Mouse (Mus musculus) testis, postnatal 14 days (tissue): ENCODE data around the gene Xrra1.

Experiments
- DNase-seq: peaks from one replicate; pipeline ENCODE4 v3.0.0; 2021; ENCODE audit warnings: low spot score

The Xrra1 gene

DNA sequence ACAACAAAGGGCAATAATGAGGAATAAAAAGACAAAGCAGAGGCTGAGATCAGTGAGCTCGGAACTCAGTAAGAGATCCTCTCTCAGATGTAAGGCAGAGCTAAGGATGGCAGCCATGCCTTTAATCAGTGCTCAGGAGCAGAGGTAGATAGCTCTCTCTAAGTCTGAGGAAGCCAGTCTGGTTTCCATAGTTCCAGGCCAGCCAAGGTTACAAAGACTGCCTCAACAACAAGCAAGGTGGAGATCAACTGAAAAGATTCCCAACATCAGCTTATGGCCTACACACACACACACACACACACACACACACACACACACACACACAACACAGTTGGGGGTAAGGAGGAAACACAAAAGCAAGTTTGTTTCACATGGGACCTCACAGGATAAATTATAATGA lies 7.8 kb upstream of the Xrra1 start:
- DNase-seq, result no peak

DNA sequence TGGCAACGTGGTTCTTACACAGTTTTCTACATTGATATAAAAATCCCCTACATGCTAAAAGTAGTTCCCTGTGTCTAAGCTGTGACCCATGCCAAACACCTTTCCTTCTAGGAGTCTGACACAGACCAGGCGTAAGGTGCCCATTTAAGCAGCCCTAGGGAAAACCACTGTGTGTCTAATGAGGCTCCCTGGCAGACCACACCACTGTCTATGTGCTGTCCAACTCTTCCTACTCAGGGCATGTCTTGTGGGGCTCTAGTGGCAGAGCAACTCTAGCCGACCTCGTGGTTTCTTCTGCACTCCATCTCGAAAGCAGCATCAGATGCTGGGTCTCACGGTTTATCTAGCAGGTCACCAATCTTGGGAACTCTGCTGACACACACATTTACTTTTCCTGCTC lies 7.3 kb upstream of the Xrra1 start:
- DNase-seq, result no peak

DNA sequence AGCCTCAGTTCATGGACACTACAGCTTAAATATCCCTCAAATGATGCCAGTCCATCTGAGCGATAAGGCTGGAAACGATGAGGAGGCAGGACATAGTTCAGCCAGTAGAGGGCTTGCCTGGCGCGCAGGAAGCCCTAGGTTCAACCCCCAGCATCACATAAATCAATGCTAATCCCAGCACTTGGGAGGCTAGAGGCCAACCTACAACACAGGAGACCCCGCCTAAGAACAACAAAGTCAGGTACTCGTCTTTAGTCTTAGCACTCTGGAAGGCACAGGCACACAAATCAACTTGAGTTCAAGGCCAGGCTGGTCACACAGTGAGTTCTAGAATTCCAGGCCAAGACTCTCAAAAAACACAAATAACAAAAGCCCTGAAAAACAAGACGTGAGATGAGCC lies 5.6 kb upstream of the Xrra1 start:
- no peak for DNase-seq

DNA sequence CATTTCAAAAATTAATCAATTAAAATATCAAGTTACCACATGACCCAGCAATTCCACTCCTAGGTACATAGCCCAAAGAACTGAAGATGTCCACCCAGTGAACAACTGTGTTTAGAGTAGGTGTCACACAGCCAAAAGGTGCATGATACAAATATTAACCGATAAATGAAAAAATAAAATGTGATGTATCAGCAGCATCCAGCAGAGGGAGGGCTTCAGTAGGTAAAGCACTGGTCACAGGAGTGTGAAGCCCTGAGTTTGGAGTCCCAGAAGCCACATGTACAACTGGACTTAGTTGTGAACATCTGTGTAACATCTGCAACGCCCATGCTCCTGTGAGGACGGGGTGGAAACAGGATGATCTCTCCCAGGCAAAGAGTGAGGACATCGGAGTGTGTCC lies 4.6 kb upstream of the Xrra1 start:
- DNase-seq, result no peak

DNA sequence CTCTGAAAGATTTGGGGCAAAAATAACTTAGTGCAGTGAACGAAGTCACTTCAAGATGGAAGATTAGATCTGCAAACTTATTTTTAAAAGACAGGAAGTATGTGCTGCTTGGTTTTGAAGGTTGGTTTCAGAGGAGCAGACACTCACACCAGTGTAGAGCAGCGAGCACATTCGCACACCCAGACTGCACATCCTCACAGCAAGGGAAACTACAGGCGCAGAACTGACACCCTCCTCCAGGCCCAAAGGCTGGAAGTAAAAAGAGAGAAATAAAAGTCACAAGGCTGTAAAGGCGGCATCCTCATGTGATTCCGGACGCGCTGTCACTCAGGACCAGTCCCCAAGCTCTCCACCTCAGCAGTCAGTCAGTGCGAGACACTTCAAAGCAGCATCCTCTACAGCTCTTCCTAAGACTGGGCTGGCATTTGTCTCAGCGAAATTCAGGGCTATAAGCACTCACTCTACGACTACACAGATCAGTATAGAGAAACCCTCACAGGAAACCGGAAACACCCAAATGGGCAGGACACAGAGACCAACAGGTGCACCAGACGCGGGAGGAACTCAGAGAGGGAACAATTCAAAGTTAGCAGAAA lies 2.6 kb upstream of the Xrra1 start:
- DNase-seq, result no peak

DNA sequence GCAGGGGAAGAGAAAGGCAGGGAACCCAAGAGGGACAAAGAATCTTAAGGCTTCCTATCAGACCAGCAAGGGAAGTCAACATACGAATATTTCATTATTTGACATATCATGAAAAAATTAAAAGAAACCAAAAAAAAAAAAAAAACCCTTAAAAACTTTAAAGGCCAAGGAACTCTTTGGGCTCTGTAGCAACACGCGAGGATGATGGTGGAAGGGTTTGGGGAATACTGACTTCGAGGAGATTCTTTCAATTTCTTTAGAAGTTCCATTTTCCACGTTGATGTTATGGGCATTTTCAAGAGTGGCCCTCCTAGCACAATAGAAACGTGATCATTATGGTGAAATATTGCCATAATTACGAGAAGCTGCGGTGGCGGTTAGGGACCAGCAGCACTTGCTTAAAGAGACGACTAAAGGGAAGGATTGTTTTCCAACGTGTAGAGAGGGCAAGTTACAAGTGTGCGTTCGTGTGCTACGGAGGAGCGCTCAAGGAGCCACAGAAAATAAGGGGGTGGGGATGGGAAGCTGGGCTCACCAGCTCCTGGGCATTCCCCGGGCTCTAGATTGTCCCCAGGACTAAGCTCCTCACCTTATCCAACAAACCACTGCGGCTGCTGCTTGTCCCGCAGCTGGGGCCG lies 622 bp upstream of the Xrra1 start:
- no peak for DNase-seq

DNA sequence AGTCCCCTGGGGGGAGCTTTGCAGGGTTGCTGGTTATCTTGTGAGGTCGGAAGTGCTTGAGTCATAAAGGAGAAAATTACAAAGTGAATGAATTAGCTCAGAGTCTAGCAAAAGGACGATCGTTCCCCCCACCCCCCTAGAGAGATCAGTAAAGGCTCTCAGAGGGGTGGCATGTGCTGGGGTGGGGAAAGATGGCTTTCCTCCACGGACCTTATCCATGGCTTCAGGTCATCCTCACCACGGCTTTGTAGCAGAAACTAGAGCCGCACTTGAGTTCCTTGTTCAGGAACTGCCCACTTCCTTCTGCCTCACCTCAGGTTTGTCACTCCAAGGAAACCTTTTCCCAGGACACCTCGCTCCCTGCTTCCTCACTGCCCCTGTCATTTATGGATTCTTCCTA lies 4.4 kb downstream of the Xrra1 start, which contains the start of gene Spcs2:
TSS of gene Spcs2 (minus strand) at position 101 of the 400 bp plus-strand sequence.
- no peak for DNase-seq

DNA sequence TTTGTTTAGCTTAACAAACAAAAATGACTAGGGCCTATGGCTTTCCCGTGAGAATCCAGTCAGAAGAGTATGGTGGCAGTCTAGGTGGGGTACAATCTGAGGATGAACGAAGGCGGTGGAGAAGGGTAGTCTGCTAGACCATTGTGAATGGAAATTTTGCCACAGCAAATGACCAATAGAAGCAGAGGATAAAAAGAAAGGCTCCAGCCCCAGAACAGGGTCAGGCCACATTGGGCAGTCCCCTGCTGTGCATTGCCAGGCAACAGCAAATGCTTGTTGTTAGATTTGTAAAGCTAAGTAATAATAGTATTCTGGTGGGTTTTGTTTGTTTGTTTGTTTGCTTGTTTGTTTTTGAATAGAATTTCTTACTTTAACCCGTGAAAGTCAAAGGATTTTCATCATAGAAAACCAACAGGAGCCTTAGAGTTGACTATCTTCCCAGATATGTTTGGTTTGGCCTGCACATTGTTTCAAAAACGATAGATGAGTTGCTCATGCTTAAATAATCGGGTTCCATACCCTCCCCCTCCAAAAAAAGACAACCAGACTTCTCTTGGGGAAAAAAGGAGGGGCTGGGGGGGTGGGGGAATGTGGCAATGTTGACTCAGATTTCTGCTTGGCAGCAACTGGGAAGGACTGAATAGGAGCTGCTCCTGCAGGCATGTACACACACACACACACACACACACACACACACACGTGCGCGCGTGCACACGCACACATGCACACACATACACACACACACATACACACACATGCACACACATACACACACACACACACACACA lies 5.5 kb downstream of the Xrra1 start:
- DNase-seq, result no peak

DNA sequence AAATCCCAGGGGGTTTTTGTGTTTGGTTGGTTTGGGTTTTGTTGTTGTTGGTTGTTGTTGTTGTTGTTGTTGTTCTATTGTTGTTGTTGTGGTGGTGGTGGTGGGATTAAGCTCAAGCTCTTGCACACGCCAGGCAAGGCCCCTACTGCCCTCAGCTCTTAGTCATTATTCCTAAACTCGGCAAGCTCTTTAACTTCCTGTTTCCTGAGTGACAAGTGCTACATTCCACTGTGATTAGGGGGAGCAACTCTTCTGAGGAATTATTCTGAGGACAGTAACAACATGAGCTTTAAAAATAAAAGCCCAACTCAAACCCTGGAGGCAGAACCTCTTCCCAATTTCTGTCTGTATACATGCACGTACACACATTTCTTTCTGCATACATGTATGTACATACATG lies 6.3 kb downstream of the Xrra1 start:
- DNase-seq, result no peak

DNA sequence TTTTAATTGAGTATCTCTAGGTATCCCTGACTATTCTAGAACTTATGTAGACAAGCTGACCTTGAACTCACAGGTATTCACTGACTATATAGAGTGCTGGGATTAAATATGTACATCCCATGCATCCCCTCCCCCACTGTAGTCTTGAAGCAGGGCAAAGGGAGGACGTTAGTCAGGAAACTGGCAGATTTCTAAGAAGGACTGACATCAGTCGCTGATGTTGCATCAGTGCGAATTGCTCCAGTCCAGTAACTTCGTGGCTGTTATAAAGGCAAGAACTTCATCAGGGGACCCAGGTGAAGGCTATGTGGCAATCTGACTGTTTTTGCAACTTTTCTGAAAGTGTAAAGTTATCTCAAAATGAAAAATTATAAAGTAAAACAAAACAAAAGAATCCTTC lies 10.4 kb downstream of the Xrra1 start:
- no peak for DNase-seq

DNA sequence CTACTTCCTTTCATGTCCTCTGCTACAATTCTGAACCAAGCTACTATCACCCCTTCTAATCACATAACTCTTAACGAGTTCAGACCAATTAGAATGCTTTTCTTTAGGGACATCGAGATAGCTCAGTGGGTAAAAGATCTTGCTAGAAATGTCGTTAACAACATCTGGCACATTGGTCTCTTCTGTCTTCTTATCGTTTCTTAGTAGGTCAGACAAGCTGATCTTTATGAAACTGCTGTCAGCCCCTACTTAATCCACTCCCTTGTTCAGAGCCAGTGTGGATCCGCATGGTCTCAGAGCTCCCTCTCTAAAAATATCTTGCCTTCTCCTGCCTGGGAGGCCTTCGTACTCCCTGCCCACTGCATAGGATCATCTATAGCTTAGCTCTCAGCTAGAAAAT lies 15.0 kb downstream of the Xrra1 start:
- no peak for DNase-seq

DNA sequence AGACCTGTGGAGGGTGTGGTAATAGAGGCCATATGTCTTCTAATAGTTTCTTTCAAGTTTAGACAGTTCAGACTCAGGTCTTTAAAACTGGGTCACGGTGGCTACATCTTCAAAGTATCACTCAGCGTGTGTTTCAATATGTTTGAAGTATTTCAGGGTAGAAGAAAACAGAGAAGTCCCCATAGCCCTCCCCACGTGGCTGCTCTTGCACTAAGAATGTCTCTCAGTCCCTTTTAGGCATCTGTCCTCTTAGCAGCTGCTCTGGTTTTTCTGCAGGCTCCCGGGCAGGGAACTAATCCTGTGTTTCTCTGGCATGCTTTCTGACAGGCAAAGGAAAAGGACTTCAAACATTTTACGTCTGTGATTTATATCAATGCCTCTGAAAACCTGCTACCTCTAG lies 17.0 kb downstream of the Xrra1 start:
- DNase-seq, result no peak

DNA sequence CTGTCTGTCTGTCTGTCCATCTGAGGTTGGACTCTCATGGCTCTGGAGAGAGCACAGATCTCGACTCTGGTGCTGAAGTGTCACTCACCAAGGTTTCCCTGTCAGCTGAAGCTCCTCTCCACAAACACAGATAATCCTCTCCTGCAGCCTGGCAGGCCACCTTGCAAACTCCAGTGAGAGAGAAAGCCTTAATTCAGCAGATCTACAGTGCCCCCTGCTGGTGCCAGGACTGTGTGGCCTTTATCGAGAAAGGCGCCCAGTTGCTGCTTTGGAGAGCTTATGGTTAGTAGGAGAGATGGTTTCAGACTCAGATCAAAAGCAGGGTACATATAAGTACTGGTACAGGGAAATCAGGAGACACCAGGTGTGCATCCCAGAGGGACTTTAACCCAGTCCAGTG lies 17.4 kb downstream of the Xrra1 start:
- DNase-seq, result peak; percentile 53

DNA sequence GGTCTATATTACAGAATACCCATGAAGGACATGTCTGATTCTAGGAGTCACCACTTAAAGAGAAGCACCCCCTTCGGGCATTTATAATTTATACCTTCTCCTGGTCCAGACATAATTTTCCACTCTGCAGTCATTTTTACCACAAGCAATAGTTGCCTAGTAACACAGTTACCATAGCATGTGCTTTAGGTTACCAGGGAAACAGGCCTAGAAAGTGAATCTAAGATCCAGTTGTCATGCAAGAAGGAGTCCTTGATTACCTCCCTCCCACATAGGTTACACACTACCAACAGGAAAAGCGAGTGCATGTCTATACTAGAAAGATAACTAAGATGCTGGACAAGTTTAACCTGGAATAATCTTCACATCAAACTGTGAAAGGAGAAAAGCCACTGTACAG lies 19.3 kb downstream of the Xrra1 start:
- DNase-seq, result no peak

DNA sequence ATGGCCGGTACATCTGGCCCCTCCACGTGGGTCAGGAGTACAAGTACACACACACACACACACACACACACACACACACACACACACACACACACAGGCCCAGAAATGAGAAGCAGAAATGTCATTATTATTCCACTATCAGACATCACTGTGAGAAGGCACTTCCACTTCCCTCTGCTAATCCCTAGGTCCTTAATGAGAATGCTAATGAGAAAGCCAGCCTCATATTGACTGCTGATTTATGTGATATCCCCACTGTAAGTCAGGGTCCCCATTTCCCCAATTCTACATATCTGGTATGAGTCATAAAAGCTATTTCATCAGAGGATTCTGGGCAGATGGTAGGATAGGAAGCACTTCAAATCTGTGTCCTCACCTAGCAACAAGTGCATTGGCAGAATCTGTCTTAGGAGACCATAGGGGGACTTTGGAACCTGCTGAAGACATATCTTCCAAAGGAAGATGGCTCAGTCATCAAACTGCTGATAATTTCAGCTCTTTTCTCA lies 28.4 kb downstream of the Xrra1 start:
- DNase-seq, result no peak

DNA sequence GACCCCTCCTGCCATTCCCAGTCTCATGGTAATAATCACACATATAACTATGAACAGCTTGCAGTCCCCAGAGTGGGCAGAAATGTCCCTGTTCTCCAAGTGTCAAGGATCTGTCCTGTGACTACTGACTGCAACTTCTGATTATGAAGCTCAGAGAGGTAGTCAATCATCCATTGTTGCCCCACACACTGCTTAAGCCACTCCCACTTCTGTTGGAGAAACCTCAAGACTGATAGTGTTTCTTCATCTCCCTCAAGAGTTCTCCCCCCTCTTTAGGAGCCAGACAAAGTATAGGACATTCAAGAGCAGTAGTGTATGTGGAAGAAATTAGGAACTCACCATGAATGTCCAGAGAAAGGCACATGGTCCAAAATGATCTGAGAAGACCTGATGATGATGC lies 28.8 kb downstream of the Xrra1 start:
- no peak for DNase-seq

DNA sequence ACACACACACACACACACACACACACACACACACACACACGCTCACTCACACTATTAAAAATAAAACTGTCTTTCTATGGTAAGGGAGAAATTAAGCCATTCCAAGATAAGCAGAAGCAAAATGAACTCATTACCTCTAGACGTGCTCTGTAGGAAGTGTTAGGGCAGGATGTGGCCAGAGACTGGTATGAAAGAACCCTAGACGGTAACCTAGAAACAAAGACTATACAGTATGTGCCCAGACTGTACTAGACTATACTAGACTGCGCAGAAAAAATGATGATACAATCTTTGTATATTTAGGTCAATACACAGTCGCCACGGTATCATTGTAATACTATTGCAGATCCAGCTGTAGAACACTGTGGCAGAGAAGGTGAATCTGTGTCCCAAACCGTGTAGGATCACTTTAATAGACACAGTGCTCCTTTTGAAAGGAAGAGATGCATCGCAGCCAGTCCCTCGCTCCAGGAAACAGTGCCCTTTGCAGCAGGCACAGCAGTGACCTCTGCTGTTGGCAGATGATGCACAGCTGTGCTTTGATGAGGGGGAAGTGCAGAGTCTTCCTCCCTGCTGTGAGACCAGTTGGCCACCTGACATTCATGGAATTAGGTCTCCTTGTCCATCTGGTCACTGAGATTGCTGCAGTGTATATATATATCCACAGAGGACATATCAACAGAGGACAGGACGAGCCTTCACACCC lies 30.4 kb downstream of the Xrra1 start:
- DNase-seq, result no peak

DNA sequence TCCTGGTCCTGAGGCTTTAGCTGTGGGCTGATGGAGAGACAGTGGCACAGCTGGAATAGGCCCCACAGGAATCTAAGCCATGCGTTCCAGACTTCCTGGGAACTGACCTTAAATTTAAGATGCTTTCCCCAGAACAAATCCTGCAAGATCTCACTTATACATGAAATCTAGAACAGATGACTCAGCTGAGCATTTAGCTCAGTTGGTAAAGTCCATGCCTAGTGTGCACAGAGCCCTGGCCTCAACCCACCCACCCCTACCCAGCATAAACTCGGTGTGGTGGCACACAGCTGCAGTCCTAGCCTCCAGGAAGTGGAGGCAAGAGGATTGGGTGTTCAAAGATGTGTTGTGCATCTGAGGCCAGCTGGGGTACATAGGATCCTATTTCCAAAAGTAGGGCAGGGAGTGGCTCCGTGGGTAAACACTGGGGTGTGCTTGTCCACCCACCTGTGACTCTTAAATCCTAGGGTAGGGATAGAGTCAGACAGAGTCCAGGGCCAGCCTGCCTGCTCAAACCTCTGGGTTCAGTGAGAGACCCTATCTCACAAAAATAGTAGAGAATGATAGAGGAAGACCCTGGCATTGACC lies 31.3 kb downstream of the Xrra1 start:
- DNase-seq, result no peak

DNA sequence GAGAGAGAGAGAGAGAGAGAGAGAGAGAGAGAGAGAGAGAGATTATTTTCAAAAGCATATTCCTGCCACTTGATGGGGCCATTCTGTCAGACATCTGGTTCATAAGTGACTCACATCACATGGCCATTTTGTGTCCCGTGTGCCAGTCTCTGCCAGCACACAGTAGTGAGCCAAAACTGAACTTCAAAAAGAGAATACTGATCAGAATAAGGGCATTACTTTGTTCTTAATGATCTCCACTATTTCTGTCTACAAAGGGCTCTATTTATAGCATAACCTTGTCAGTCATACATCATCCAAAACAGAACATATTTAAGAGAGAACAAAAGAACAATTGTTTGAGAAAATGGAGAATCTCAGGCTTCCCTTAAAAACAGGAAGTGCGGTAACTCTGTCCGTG lies 32.6 kb downstream of the Xrra1 start:
- no peak for DNase-seq

DNA sequence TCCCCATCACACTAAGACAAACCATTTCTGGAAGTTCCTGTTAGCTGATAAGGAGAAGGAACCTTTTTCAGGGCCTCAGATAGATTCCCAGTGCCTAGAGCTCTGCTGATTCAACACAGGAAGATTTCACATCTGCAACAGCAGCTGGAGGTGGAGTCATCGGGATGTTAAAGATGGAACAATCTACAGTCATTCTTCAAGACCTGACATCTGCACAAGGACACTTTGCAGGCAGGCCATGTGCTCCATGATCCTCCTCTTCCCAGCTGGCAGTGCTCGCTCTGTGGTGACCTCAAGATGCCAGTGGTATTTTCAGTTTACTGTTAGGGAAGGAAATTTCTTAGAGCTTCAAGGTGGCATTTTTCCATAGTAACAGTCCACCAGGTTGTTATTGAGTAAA lies 33.4 kb downstream of the Xrra1 start:
- no peak for DNase-seq

DNA sequence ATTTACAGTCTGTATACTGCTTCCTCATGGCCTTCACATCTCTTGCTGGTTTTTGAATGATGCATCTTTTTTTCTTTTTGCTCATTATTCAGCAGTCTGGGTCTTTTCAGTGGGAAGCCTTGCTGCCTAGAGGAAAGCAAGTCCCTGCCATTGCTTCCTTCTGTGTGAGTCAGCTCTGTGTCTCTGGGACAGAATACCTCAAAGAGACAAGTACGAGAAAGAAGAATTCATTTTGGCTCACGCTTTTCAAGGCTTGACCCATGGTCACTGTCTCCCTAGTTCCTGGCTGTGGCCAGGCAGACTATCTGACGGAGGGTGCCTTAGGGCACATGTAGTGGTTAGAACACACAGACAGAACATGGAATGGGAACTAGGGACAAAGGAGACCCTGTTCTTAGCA lies 35.1 kb downstream of the Xrra1 start:
- no peak for DNase-seq

DNA sequence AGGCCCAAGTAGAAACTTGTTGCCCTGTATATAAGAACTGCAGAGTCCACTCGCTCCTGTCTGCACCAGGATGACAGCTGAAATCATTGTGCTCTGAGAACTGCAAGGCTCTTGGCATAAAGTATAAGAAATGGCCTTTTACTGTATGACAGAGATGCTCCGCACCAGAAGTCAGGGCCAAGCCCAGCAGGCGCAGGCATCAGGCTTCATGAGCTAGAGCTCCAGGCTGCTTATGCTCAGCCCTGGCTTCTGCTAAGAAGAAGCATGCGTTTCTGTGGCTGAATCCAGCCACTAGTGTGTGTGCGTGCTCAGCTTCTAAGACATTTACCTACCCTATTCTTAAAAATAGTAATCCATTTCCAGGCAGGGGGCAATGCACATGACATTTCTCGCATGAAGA lies 35.6 kb downstream of the Xrra1 start:
- DNase-seq, result no peak
